Mouse (Mus musculus) frontal cortex, postnatal 14 days (tissue): ENCODE data around the gene Trp53i11.
A peak's percentile ranks its signal among the peaks of the same experiment; 100 is the strongest.

Experiments used
- DNase-seq, 2 experiments: peaks; one replicate each; pipeline ENCODE4 v3.0.0; 2022; ENCODE audit warnings: low spot score in 2 of 2

Gene Trp53i11

DNA sequence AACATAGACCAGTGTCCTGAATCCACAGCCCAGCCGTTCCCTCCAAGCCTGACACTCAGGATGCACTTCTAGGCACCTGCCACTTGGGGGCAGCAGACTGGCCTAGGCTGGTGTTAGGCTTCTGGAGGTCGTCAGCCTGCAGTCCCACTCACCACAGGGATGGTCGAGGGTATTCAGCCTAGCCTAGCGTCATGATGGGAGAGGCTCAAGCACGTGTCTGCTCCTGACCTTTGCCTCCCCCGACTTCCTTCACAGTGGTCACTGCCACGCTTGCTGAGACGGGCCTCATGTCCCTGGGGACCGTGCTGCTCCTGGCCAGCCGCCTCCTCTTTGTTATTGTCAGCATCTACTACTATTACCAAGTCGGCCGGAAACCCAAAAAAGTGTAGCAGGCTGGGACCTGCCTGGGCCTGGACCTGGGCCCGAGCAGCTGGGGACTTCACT lies 12.2 kb downstream of the Trp53i11 start:
- DNase-seq, result no peak

DNA sequence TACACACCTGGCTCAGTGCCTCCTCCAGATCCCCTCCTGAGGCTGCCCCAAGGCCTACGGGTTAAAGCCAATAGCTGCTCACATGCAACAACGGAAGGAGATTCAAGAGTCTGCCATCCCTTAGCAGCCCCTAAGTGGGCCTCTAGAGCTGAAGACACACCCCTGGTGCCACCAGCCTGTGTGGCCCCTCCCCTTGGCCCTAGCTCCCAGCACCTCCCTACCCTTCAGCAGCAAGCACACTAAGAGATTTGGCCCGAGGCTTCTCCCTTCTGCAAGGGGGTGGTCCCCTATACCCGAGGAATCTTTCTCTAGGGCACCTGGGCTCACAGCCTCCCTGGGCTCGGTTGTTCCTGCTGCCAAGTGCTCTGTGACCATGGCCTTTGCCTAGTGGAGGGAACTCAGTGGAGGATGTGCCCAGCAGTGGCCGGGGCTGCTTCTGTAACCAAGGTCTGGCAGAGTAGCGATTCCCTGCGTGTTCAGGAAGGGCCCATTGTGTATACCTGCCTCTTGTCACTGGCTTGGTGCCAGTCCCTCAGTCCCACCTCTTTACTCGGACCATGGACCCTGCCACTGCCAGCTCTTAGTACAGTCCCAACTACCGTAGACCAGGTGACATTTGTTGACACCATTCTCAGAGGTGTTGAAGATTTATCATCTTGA lies 13.5 kb downstream of the Trp53i11 start:
- DNase-seq, result no peak

DNA sequence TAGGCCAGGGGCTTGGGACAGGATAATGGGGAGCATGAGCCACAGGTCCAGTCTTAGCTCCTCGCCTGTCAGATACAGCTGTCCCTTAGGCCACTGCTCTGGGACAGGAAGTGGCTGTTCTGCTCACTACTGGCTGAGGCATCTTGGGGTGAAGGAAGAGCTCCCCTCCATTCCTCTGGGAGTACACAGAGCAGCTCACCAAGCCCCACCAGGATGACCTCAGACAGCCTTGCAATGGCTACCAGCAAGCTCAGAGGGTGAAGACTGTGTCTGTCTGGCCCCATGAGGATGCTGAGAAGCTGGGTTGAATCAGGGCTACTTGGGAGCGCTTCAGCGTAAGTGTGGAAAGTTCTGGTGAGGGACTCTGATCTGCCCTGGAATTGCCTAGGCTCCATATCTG lies 14.6 kb downstream of the Trp53i11 start:
- DNase-seq, result no peak

DNA sequence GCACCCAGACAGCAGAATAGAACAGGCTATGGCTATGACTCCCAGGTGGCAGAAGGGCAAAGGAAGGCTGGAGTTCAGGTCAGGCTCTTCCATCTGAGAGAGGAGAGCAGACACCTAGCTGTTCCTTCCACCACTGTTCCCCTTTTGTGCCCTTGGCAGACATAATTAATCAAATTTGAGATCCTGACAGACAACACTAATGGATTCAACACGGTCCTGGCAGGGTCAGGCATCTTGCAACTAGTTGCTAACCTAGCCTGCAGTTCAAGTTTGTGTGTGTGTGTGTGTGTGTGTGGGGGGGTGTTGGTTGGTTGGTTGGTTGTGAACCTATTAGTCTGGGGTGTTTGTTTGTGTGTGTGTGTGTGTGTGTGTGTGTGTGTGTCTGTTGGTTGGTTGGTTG lies 15.4 kb downstream of the Trp53i11 start:
- no peak for DNase-seq

DNA sequence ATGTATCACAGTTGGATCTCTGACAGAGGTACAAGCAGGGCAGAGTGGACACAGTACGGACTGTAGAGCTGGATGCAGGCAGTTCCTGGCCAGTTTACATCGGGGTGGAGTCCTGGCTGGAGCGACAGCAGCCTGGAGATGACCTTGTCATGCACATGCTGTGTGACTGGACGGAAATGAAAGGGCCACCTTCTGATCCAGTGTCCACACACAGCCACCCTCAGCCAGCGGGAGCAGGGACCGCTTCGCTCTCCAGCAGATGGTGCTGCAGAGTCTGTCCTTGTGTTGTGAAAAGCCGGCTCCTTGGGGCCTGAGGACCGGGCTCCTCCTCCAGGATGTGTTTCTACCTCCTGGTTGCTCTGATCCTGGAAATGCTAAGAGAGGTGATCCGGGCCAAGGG lies 16.3 kb downstream of the Trp53i11 start:
- peak in 1 of 2 experiments; percentile 59 for DNase-seq

DNA sequence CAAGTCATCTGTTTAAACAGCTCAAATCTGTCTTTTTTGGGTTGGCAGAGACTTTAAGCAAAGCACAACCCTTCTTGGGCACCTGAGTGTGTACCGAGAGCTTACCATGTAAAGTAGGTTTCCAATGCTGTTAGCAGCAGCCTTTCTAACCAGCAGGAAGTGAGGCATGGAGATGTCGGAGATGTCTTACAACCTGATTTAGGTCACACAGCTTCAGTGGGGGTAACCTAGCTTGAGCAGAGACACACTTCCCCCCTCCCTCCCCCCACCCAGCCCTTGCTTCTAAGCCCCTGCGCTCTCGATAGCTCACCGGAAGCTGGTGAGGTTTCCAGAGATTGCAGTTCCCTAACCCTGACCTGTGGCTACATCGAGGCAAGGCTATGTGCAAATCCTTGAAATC lies 17.2 kb downstream of the Trp53i11 start:
- DNase-seq, result no peak

DNA sequence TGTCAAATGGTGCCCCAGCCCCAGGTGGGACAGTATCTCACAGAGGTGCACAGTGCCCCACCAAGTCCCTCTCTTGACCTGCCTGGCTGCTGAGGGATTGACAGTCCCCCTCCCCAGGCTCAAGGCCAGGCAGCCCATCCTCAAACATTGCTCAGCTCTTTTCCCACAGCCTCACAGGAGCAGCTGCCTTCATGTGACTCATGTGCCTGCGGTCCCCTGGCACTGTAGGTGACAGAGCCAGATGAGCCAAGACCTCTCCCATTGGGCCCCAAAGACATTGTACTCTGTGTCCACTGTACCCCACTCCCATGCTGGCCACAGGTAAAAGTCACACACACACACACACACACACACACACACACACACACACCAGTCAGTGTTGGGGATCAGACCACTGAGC lies 18.8 kb downstream of the Trp53i11 start:
- DNase-seq, result no peak

DNA sequence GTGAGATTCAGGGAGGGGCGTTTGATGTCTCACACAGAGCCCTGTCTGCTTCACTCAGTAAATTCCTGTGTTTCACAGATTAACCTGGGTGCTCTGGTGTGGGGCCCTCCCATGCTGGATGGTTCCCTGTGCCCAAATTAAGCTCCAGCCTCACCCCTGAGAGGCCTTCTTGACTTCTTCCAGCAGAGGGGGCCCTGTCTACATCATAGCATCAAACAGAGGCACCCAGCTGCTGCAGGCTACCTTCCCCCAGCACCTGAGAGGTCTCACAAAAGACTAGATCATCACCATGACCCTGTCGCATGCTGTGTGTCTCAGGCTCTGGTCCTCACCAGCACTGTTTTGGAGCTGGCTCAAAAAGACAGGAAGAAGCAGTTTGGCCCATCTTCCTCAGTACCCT lies 25.0 kb downstream of the Trp53i11 start:
- no peak for DNase-seq

DNA sequence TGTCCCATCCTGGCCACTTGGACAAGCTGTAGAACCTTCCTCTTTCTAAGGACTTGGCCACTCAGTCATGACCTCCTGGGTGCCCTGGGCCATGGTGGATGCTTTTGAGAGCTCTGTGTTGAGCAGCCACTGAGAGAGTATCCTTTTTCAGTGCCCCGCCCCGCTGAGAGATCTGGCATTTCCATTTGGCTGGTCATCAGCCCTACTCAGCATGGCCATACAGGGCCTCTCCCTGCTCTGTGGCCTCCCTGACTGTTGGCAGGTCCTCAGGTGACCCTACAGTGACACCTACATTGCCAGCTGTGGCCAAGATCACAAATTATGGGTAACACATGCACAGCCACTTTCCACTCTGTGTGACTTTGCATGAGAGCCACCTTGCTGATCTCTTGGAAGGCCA lies 25.5 kb downstream of the Trp53i11 start:
- DNase-seq, result no peak

DNA sequence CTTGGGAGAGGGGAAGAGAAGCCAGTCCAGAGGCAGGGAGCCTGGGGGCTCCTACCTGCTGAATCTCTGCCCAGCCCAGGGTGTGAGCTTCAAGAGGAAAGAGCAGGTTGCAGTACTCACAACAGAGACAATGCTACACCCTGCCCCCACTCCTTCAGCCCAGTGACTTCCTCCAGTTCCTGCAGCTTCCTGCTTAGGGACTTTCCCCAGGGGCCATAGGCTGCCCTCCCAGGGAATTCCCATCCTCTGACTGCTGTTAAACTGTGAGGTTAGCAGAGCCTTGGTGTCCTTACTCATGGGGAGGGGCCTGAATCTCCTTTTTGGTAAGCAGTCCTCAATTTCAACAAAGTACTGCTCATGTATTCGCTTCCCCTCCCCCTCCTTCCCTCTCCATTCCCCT lies 26.8 kb downstream of the Trp53i11 start:
- no peak for DNase-seq

DNA sequence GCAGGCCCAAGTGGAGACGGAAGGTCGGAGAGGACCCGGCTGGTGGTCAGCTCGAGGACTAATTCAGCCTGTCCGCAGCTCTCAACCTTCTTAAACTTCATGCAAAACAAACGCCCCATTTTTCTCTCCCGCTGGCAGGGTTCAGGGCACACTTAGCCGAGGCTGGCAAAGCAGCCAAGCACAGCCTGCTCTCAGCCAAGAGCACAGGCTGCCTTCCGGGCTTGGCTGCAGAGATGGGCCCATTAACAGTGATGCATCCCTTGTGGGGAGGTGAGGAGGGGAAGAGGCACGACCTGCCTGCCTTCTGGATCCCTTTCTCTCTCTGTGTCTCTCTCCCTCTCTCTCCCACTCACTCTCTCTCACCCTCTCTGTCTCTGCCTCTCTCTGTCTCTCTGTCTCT lies 28.4 kb downstream of the Trp53i11 start:
- DNase-seq, result no peak

DNA sequence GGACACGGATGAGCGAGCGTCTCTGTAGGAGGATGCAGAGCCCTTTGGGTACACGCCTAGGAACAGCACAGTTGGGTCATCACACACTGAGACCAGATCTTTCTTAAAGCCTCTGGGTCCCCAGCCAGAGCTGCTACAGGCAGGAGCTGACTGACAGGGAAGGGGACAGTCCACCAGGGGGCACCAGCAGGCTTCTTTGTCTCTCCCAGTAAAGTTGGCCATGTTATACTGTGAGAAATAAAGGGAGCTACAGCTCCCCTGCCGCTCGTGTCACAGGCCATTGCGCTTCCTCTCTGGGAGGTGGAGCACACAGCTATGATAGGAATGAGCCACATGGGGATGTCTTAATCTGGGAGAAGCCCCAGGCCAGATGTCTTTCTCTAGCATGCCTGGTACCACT lies 29.7 kb downstream of the Trp53i11 start:
- peak; percentile 67 to 88 for DNase-seq

DNA sequence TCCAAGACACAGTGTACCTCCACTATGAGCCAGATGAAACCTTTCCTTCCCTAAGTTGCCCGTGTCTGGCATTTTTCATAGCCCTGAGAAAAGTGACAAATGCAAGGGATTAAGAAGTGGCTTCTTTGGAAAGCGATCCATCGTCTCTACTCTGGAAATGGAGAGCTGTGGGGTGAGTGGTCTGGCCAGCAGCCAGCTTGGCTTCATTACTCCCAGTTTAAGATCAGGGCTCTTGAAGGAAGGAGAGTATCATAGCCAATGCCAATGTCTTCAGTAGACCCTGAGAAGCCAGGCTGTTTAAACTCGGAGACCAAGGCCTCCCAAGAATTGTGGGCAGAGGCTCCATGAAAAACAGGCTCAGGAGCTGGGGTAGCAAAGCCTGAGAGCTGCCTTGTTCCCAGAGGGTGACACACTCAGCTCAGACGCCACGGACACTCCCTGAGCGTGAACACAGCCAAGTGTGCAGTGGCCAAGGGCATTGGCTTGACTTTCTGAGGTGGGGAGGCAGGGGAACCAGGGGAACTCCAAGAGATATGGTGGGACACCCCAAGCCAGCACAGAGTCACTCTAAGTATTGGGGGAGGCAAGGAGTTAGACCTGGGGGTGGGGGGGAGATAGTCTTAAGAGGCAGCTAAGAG lies 31.1 kb downstream of the Trp53i11 start:
- no peak for DNase-seq

DNA sequence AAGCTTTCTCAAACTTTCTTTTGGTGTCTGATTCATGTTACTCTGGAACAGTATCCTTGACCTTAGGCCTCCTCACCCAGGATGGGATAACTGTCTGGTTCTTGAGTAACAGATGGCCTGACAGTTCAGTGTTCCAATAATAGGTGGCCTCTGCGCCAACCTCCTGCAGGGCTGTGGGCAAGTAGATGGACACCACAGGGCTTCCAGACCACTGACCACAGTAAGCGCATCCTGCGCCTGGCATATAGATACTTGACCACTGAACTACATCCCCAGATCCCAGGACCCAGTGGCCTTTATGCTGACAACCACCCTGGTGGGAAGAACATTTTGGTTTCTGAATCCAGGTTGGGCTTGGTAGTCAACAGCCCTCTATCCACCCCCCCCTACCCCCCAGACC lies 32.2 kb downstream of the Trp53i11 start:
- no peak for DNase-seq

DNA sequence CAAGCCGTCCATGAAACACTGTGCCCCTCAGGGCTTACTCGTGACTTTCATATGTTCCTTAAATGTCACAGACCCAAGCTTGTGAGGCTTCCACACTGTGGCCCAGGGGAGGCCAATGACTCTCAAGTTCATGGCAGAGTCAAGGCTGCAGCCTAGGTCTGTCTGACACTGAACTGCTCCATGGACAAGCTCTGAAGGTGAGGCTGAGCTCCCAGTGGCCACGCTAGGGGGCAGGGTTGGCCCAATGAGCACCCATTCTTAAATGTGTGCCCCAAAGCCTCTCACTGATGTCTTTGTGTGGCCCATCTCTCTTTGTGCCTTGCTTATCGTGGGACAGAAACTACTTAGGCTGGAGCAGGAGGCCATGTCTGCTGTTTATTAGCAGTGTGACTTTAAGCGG lies 33.1 kb downstream of the Trp53i11 start:
- no peak for DNase-seq

DNA sequence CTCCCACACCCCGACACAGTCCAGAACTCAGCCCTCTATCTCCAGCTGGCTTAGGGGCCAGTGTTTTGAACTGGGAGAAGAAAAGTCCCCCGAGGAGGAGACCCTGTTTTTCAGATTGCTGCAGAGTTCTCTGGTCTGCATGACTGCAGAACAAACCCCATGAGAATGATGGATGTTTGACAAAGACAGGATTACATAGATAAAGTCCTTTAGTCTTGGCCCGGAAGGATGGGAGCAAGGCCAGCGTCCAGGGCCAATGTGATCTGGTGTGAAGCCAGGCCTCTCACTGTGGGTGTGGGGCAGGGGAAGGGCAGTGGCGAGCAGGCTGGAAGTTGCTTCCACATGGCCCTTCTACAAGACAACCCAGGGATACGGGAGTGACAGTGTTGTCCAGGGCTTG lies 36.1 kb downstream of the Trp53i11 start:
- no peak for DNase-seq

DNA sequence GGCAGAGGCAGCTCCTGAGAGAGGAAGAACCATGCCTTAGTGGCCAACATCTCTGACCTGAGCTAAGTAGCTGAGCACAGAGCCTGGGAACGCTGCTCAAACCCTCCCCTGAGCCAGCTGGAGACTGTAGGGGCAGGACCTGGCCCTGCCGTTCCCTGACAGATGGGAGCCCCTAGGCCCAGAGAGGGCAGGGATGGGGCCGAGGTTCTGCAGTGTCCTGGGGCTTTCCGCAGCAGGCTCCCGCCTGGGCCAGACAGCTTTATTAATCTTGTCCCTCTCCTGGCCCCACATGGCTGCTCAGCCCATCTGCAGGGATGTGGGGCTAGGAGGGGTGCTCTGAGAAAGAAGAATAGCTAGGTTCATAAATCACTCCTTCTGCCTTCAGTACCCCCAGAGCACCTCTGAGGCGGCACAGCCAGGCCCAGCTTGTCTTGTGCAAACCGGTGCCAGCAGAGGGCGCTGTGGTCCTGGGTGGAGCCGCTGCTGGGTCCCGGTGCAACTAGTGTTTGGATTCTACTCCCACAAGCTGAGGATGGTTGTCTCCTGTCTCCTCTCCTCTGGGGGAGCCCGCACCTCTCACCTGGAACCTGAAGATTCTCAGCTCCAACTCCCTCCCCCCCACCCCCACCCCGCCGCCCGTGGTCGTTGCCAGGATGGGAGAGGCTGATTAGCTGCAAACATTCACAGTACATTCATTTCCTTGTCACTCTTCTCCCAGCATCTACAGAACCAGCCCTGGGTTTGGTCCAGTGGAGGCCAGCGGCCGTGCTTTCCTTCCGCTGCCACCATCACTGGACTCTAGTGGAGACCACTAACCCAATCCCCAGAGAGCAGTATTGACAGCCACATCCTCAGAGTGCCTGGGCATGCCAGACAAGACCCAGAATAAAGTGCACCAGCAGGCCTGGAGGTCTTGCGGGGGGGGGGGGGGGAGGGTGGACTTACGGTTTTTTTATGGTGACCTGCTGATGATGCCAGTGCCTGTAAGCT lies 39.6 kb downstream of the Trp53i11 start:
- peak; percentile 51 to 72 for DNase-seq

DNA sequence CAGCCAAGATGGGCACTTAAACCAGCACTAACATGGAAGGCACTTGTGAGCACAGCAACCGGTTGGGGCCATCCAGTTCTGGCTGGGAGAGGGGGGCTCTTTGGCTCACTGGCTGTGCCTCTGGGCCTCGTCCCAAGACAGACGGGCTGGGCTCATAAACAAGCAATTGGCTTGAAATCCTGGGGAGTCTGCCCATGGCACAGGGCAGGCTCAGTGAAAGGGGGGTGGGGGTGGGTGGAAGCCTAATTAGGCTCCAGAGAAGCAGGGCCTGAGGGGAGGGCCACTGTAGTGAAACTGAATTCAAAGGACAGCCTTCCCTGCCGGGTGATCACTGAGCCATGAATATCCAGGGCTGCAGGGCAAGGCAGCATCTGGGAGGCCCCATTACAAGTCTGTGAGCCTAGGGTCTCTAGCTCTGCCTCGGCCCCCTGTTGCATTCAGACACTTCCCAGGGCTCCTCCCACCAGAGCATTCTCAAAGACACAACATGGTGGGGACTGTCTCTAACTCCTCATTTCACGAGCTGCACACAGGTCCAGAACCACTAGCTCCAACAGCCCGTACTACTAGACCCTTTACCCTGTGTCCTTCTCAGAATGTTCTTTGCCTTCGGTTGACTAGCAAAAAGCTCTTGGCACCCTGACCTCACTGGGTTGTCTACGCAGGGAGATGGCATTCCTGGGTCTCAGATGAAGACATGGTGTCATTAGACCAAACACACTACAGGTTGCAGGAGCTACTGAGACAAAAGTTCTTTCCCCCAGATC lies 40.5 kb downstream of the Trp53i11 start:
- no peak for DNase-seq

DNA sequence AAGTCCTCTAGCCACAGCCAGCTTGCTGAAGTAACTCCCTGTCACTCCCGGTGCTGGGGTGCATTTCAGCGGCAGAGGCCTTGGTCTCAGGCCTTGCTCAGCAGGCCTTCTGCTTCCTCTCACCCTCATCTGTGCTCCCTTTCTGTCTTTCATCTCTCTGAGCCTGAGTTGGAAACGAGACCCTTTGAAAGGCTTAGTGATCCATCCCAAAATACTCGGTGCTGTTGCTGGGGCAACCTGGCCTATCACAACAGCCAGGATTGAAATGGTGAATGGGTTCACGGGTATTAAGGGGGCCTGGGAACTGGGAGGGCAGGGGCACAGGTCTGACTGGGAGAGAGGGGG lies 41.1 kb downstream of the Trp53i11 start:
- no peak for DNase-seq

DNA sequence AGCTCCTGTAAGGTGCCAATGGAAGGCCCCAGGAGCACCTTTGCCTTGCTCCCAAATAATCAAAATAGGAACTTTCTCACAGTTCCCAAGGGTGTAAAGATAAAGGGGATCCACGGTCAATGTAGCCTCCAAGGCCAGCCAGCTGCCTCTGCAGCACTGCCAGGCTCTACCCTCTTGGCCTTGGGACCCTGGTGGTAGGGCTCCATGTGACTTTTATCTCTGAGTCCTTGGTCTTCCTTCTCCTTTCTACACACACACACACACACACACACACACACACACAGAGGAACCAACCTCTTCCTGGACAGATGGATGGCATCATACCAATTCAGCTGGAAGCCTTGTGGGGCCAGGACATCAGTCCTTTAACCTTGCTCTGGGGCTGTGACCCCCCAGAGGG lies 44.8 kb downstream of the Trp53i11 start:
- no peak for DNase-seq

DNA sequence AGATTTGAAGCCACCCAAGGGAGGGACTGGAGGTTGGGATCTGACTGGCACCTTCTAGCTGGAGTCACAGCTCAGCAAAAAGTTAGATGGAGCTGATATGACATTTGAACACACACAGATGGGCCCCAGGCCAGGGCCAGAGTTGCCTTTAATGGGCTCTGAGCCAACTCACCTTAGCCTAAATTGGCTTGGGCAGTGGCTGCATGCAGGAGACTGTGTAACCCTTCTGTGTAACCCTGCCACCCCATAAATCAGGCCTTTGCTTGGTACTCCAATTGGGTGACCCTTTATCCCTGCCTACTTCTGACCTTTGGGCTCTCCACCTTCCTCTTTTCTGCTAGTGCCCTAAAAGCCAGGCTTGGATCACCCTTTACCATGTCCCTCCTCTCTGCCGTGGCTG lies 49.7 kb downstream of the Trp53i11 start:
- no peak for DNase-seq

DNA sequence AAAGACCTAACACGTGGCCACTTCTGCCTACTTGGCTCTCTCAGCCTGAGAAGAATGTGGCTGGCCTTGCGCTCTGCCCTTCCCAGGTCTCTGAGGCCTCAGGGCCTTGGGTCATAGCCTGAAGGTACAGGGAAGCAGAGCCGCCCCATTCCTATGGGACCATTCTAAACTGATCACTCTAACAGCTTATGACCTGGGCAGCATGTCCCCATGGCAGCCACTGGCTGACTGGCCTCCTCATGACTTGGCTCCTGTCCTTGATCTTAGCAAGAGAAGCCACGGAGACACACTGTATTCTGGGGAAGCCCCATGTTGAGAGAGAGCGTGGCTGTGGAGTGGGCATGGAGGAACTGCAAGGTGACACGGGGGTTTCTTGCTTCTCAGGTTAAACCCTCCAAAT lies 51.5 kb downstream of the Trp53i11 start:
- DNase-seq, result no peak
